Mouse (Mus musculus) neural tube, embryonic 13.5 days (tissue): Measurements from ENCODE around the gene Pcsk4. TPM values are rescaled to one million over a fixed set of nuclear protein-coding genes. Genes with fewer than 3 reads are reported as not detected.

Source experiments
- ATAC-seq: fragments of 200-750 bp; cut with Nextera tagmentation; 2 replicates; pipeline ENCODE4 v1.8.0; 2017; ENCODE audit warnings: low read depth, mild to moderate bottlenecking, moderate TSS enrichment, moderate library complexity
- H3K27ac ChIP-seq: fragments of 300-500 bp; sonication (generic); replicated peaks from 2 replicates; pipeline ENCODE4 v1.5.1; 2015; ENCODE audit warnings: moderate library complexity, mild to moderate bottlenecking, inconsistent platforms
- H3K27me3 ChIP-seq: fragments of 300-500 bp; sonication (generic); 2 replicates; pipeline ENCODE4 v1.6.1; 2015; ENCODE audit warnings: mild to moderate bottlenecking, inconsistent platforms
- H3K36me3 ChIP-seq: fragments of 300-500 bp; sonication (generic); 2 replicates; pipeline ENCODE4 v1.6.1; 2015; ENCODE audit warnings: mild to moderate bottlenecking, inconsistent platforms
- H3K4me1 ChIP-seq: fragments of 300-500 bp; sonication (generic); replicated peaks from 2 replicates; pipeline ENCODE4 v1.6.1; 2015; ENCODE audit warnings: inconsistent platforms
- H3K4me2 ChIP-seq: fragments of 300-500 bp; sonication (generic); 2 replicates; pipeline ENCODE4 v1.6.1; 2015; ENCODE audit warnings: inconsistent platforms, mild to moderate bottlenecking, moderate library complexity
- H3K4me3 ChIP-seq: fragments of 300-500 bp; sonication (generic); 2 replicates; pipeline ENCODE4 v1.5.1; 2015; ENCODE audit warnings: mild to moderate bottlenecking, inconsistent platforms
- H3K9ac ChIP-seq: fragments of 300-500 bp; sonication (generic); 2 replicates; pipeline ENCODE4 v1.6.1; 2015; ENCODE audit warnings: moderate library complexity, mild to moderate bottlenecking, inconsistent platforms
- H3K9me3 ChIP-seq: fragments of 300-500 bp; sonication (generic); 2 replicates; pipeline ENCODE4 v1.6.1; 2016; ENCODE audit warnings: inconsistent platforms
- WGBS: fragments of 180-500 bp; shearing (Covaris S2); methylation state at CpG from one replicate; pipeline ENCODE4 v1.1.7; 2015; 5-methylcytosine and 5-hydroxymethylcytosine counted together
- polyA plus RNA-seq: library from polyadenylated mRNA; unstranded; fragments of >200 nt; fragmentation: Nextera tagmentation; extraction: Ambion mirVana; gene quantifications from 2 replicates; pipeline ENCODE4 v1.2.1, GENCODE M21; 2015

The Pcsk4 gene
- polyA plus RNA-seq, 1 experiment from 2014 or later, result 3.6 TPM

GRCm38 (mm10) chr10:80316359-80316781 lies 12.9 kb downstream of the Pcsk4 start:
- Histone ChIP-seq H3K9me3 (no peaks in the 10 kb centered on the region), H3K36me3 (peaks cover 73% of the 10 kb centered on the region), H3K4me3 (no peak overlapping the region), H3K4me1 (peaks cover 79% of the 10 kb centered on the region), H3K27me3 (peaks cover 25% of the 10 kb centered on the region; the same call in 1 of the 2 replicates), H3K9ac (peak overlapping the region; percentile 4; the same call in 1 of the 2 replicates), H3K27ac (0 out of 2 replicates have a peak overlapping the region, but pooled peaks have one; percentile 33), H3K4me2 (no peak overlapping the region)
- ATAC-seq, result peak; percentile 7; the same call in 1 of the 2 replicates
- 13% methylated on average over 11 of the region's 11 CpGs for WGBS

GRCm38 (mm10) chr10:80315315-80315714 lies 14.0 kb downstream of the Pcsk4 start:
- peaks cover 78% of the 10 kb centered on the region for H3K4me1 ChIP-seq
- H3K27ac ChIP-seq, result no peak overlapping the region
- no peaks in the 10 kb centered on the region for H3K9me3 ChIP-seq
- H3K4me3 ChIP-seq, result no peak overlapping the region
- H3K27me3 ChIP-seq, result peaks cover 25% of the 10 kb centered on the region; the same call in 1 of the 2 replicates
- H3K36me3 ChIP-seq, result peaks cover 84% of the 10 kb centered on the region
- peak overlapping the region; percentile 44; the same call in 1 of the 2 replicates for H3K9ac ChIP-seq
- no peak overlapping the region for H3K4me2 ChIP-seq
- 53% methylated on average over 27 of the region's 27 CpGs for WGBS
- no peak for ATAC-seq

- H3K4me1 ChIP-seq, result peaks cover 72% of the 10 kb centered on the region
- H3K36me3 ChIP-seq, result peaks cover 91% of the 10 kb centered on the region
- no peak overlapping the region for H3K4me2 ChIP-seq
- peak overlapping the region; percentile 44; the same call in 1 of the 2 replicates for H3K9ac ChIP-seq
- WGBS, result 53% methylated on average over 16 of the region's 16 CpGs
- H3K27me3 ChIP-seq, result peaks cover 25% of the 10 kb centered on the region; the same call in 1 of the 2 replicates
- no peaks in the 10 kb centered on the region for H3K9me3 ChIP-seq
- no peak for ATAC-seq
- no peak overlapping the region for H3K4me3 ChIP-seq
- H3K27ac ChIP-seq, result no peak overlapping the region
Measured at GRCm38 (mm10) chr10:80314494-80315001, 14.8 kb downstream of the Pcsk4 start.

DNA sequence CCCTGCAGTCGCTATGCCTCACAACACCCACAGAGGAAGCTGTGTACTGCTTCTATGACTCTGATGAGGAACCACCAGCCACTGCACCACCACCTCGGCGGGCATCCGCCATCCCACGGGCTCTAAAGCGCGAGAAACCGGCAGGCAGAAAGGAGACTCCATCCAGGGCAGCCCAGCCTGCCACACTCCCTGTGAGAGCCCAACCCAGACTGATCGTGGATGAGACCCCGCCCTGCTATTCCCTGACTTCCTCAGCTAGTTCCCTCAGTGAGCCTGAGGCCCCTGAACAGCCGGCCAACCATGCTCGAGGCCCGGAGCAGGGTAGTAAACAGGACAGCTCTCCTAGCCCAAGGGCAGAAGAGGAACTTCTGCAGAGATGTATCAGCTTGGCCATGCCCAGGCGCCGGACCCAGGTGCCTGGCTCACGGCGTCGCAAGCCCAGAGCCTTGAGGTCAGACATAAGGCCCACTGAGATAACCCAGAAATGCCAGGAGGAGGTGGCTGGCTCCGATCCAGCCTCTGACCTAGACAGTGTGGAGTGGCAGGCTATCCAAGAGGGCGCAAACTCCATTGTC lies 15.6 kb downstream of the Pcsk4 start:
- Histone ChIP-seq H3K9ac (0 out of 2 replicates have a peak overlapping the region, but pooled peaks have one; percentile 19), H3K27me3 (peaks cover 25% of the 10 kb centered on the region; the same call in 1 of the 2 replicates), H3K36me3 (peaks cover 98% of the 10 kb centered on the region), H3K27ac (no peak overlapping the region), H3K4me3 (no peak overlapping the region), H3K4me2 (no peak overlapping the region), H3K4me1 (peaks cover 64% of the 10 kb centered on the region), H3K9me3 (no peaks in the 10 kb centered on the region)
- 46% methylated on average over 20 of the region's 20 CpGs for WGBS
- no peak for ATAC-seq

DNA sequence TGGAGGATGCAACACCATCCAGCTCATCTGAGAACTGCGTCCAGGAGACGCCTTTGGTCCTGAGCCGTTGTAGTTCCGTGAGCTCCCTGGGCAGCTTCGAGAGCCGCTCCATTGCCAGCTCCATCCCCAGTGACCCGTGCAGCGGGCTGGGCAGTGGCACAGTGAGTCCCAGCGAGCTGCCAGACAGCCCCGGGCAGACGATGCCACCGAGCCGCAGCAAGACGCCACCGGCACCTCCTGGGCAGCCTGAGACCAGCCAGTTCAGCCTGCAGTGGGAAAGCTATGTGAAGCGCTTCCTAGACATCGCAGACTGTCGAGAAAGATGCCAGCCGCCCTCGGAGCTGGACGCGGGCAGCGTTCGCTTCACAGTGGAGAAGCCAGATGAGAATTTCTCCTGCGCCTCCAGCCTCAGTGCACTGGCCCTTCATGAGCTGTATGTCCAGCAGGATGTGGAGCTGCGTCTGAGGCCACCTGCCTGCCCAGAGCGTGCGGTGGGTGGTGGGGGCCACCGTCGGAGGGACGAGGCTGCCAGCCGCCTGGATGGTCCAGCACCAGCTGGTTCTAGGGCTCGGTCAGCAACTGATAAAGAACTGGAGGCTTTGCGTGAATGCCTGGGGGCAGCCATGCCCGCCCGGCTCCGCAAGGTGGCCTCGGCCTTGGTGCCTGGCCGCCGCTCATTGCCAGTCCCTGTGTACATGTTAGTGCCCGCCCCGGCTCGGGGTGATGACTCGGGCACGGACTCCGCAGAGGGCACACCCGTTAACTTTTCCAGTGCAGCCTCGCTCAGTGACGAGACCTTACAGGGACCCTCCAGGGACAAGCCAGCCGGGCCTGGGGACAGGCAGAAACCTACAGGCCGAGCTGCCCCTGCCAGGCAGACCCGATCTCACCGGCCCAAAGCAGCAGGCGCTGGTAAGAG lies 16.5 kb downstream of the Pcsk4 start:
- Histone ChIP-seq H3K9ac (0 out of 2 replicates have a peak overlapping the region, but pooled peaks have one; percentile 22), H3K36me3 (peaks cover 100% of the 10 kb centered on the region), H3K9me3 (no peaks in the 10 kb centered on the region), H3K4me1 (peaks cover 63% of the 10 kb centered on the region), H3K4me2 (no peak overlapping the region), H3K4me3 (0 out of 2 replicates have a peak overlapping the region, but pooled peaks have one; percentile 2), H3K27ac (no peak overlapping the region), H3K27me3 (peaks cover 25% of the 10 kb centered on the region; the same call in 1 of the 2 replicates)
- WGBS, result 68% methylated on average over 54 of the region's 54 CpGs
- no peak for ATAC-seq

DNA sequence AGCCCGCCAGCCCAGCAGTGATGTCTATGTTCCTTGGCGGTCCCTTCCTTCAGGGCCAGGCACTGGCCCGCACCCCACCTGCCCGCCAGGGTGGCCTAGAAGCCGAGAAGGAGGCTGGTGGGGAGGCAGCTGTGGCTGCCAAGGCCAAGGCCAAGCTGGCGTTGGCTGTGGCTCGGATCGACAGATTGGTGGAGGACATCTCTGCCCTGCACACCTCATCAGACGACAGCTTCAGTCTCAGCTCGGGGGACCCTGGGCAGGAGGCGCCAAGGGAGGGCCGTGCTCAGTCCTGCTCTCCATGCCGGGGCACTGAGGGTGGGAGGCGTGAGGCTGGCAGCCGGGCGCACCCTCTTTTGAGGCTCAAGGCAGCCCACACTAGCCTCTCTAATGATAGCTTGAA lies 17.7 kb downstream of the Pcsk4 start:
- Histone ChIP-seq H3K27ac (no peak overlapping the region), H3K36me3 (peaks cover 100% of the 10 kb centered on the region), H3K9ac (0 out of 2 replicates have a peak overlapping the region, but pooled peaks have one; percentile 2), H3K4me3 (no peak overlapping the region), H3K27me3 (peaks cover 25% of the 10 kb centered on the region; the same call in 1 of the 2 replicates), H3K9me3 (no peaks in the 10 kb centered on the region), H3K4me2 (no peak overlapping the region), H3K4me1 (peaks cover 51% of the 10 kb centered on the region)
- no peak for ATAC-seq
- WGBS, result 87% methylated on average over 16 of the region's 16 CpGs

DNA sequence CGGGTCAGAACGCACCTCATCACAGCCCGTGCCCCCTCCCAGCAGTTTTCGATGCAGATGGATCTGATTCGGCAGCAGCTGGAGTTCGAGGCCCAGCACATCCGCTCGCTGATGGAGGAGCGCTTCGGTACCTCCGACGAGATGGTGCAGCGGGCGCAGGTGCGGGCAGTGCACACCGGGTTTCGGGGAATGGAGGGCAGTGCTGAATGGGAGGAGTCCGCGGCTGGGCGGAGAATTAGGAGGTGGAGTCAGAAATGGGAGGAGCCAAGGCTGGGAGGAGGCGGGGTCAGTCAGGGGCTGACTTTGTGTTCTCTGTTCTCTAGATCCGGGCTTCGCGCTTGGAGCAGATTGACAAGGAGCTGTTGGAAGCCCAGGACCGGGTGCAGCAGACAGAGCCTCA lies 24.4 kb downstream of the Pcsk4 start:
- Histone ChIP-seq H3K27me3 (no peaks in the 10 kb centered on the region), H3K9me3 (no peaks in the 10 kb centered on the region), H3K36me3 (peaks cover 82% of the 10 kb centered on the region), H3K9ac (peak overlapping the region; percentile 22; the same call in 1 of the 2 replicates), H3K27ac (no peak overlapping the region), H3K4me3 (peak overlapping the region; percentile 20; the same call in 1 of the 2 replicates), H3K4me2 (peak overlapping the region; percentile 37), H3K4me1 (peaks cover 61% of the 10 kb centered on the region)
- 14% methylated on average over 25 of the region's 25 CpGs for WGBS
- no peak for ATAC-seq

- Histone ChIP-seq H3K36me3 (peaks cover 78% of the 10 kb centered on the region), H3K4me3 (peak overlapping the region; percentile 20; the same call in 1 of the 2 replicates), H3K4me1 (peaks cover 65% of the 10 kb centered on the region), H3K27ac (no peak overlapping the region), H3K4me2 (peak overlapping the region; percentile 37), H3K27me3 (no peaks in the 10 kb centered on the region), H3K9me3 (no peaks in the 10 kb centered on the region), H3K9ac (peak overlapping the region; percentile 22; the same call in 1 of the 2 replicates)
- WGBS, result 23% methylated on average over 12 of the region's 12 CpGs
- no peak for ATAC-seq
Measured at GRCm38 (mm10) chr10:80304458-80304857, 24.8 kb downstream of the Pcsk4 start.

GRCm38 (mm10) chr10:80302471-80302881 lies 26.8 kb downstream of the Pcsk4 start:
- peaks cover 58% of the 10 kb centered on the region for H3K36me3 ChIP-seq
- peak overlapping the region; percentile 99 for H3K4me2 ChIP-seq
- H3K27ac ChIP-seq, result peak overlapping the region; percentile 97
- WGBS, result 8% methylated on average over 9 of the region's 9 CpGs
- H3K4me3 ChIP-seq, result peak overlapping the region; percentile 59
- H3K9me3 ChIP-seq, result no peaks in the 10 kb centered on the region
- no peaks in the 10 kb centered on the region for H3K27me3 ChIP-seq
- peaks cover 78% of the 10 kb centered on the region for H3K4me1 ChIP-seq
- H3K9ac ChIP-seq, result peak overlapping the region; percentile 100
- ATAC-seq, result no peak

DNA sequence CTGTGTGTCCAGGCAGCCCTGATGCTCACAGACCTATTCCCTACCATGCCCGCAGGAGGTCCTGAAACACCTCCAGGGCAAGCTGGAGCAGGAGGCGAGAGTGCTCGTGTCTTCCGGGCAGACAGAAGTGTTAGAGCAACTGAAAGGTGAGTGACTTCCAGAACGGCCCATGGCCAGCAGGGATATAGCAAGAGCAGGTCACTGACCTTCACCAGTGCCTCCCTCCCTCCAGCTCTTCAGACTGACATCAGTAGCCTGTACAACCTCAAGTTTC lies 27.3 kb downstream of the Pcsk4 start:
- WGBS, result 48% methylated on average over 5 of the region's 5 CpGs
- H3K27ac ChIP-seq, result peak overlapping the region; percentile 97
- peaks cover 53% of the 10 kb centered on the region for H3K36me3 ChIP-seq
- peak overlapping the region; percentile 59 for H3K4me3 ChIP-seq
- no peak for ATAC-seq
- no peaks in the 10 kb centered on the region for H3K9me3 ChIP-seq
- peak overlapping the region; percentile 100 for H3K9ac ChIP-seq
- H3K27me3 ChIP-seq, result no peaks in the 10 kb centered on the region
- peaks cover 83% of the 10 kb centered on the region for H3K4me1 ChIP-seq
- peak overlapping the region; percentile 99 for H3K4me2 ChIP-seq

GRCm38 (mm10) chr10:80301256-80302081 lies 27.8 kb downstream of the Pcsk4 start:
- Histone ChIP-seq H3K9ac (peak overlapping the region; percentile 100), H3K4me2 (peak overlapping the region; percentile 99), H3K4me1 (peaks cover 88% of the 10 kb centered on the region), H3K36me3 (peaks cover 48% of the 10 kb centered on the region), H3K27me3 (no peaks in the 10 kb centered on the region), H3K9me3 (no peaks in the 10 kb centered on the region), H3K27ac (peak overlapping the region; percentile 97), H3K4me3 (peak overlapping the region; percentile 59)
- no peak for ATAC-seq
- 58% methylated on average over 8 of the region's 10 CpGs for WGBS
